In genomic region chr3:79455761-79456160, GRCm38 (mm10) we compare ENCODE assay signal across 20 mouse cellular contexts.
DNase-seq lines count a peak whose midpoint lies in the region; ATAC-seq lines count a peak whose summit lies in the region.
"Had no signal": no experiment of that assay in that cellular context is flagged by ENCODE, and none has a peak within 500 bp of the region (broad histone marks: within the 10 kb centered on the region; RNA-seq: fewer than 3 reads in every experiment).

No protein-coding gene starts in this region.

- no peaks in the 10 kb centered on the region for H3K27me3 ChIP-seq in forebrain, embryonic 10.5 days (ENCODE audit: poor library complexity, severe bottlenecking)
- no peaks in the 10 kb centered on the region for H3K27me3 ChIP-seq in forebrain, embryonic 13.5 days
- H3K27me3 ChIP-seq: embryonic facial prominence, embryonic 12.5 days; forebrain, embryonic 12.5 days; heart, embryonic 13.5 days; hindbrain, embryonic 12.5 days had no signal

- no peak for ATAC-seq in forebrain, embryonic 13.5 days
- ATAC-seq: forebrain, postnatal 0 days; hindbrain, embryonic 16.5 days had no signal

- 0 out of 2 replicates have a peak overlapping the region, but pooled peaks have one; percentile 11 for H3K27ac ChIP-seq in forebrain, embryonic 10.5 days
- no peak overlapping the region for H3K27ac ChIP-seq in forebrain, embryonic 13.5 days
- H3K27ac ChIP-seq: embryonic facial prominence, embryonic 12.5 days; forebrain, embryonic 12.5 days; heart, embryonic 13.5 days; hindbrain, embryonic 12.5 days had no signal

- DNase-seq in forebrain, embryonic 10.5 days (ENCODE audit: extremely low spot score, low spot score): no peak
- peak; percentile 22 for DNase-seq in testis, postnatal 10 days (ENCODE audit: low spot score)
- DNase-seq in testis, postnatal 14 days (ENCODE audit: low spot score): no peak
- peak; percentile 57 for DNase-seq in hindlimb bud, embryonic 11.5 days (ENCODE audit: extremely low spot score, low read depth, low spot score)
- no peak for DNase-seq in urinary bladder, adult 2 months (ENCODE audit: low spot score)
- DNase-seq in B cell, adult 2 months: no peak
- DNase-seq: adrenal gland, postnatal 10 days; cerebellum, adult 11 months; cerebellum, adult 8-10 months; cerebellum, postnatal 14 days; forebrain, postnatal 0 days; gastrocnemius, postnatal 36 days; heart, adult 11 months; heart, postnatal 36 days had no signal

- H3K4me2 ChIP-seq in forebrain, embryonic 13.5 days: no peak overlapping the region
- H3K4me2 ChIP-seq: embryonic facial prominence, embryonic 12.5 days; forebrain, embryonic 12.5 days; heart, embryonic 13.5 days; hindbrain, embryonic 12.5 days had no signal

- peaks cover 24% of the 10 kb centered on the region for H3K4me1 ChIP-seq in forebrain, embryonic 10.5 days
- peaks cover 13% of the 10 kb centered on the region for H3K4me1 ChIP-seq in forebrain, embryonic 13.5 days
- H3K4me1 ChIP-seq: embryonic facial prominence, embryonic 12.5 days had no signal

- H3K9me3 ChIP-seq in forebrain, embryonic 10.5 days: no peaks in the 10 kb centered on the region
- no peaks in the 10 kb centered on the region for H3K9me3 ChIP-seq in forebrain, embryonic 13.5 days (replicated peaks)
- H3K9me3 ChIP-seq: embryonic facial prominence, embryonic 12.5 days; forebrain, embryonic 12.5 days; heart, embryonic 13.5 days; hindbrain, embryonic 12.5 days had no signal

- H3K36me3 ChIP-seq in forebrain, embryonic 10.5 days (replicated peaks): peaks cover 48% of the 10 kb centered on the region
- H3K36me3 ChIP-seq in forebrain, embryonic 13.5 days (ENCODE audit: poor library complexity, severe bottlenecking): peaks cover 24% of the 10 kb centered on the region

- no peak overlapping the region for H3K4me3 ChIP-seq in forebrain, embryonic 10.5 days
- no peak overlapping the region for H3K4me3 ChIP-seq in forebrain, embryonic 13.5 days
- H3K4me3 ChIP-seq: embryonic facial prominence, embryonic 12.5 days; forebrain, embryonic 12.5 days; heart, embryonic 13.5 days; hindbrain, embryonic 12.5 days had no signal

- no peak overlapping the region for H3K9ac ChIP-seq in forebrain, embryonic 13.5 days
- H3K9ac ChIP-seq: embryonic facial prominence, embryonic 12.5 days; forebrain, embryonic 12.5 days; forebrain, postnatal 0 days; heart, embryonic 13.5 days; hindbrain, embryonic 12.5 days had no signal

- 86% methylated on average over 11 of the region's 11 CpGs for WGBS in forebrain, embryonic 10.5 days
- 83% methylated on average over 11 of the region's 11 CpGs for WGBS in forebrain, embryonic 13.5 days

Comparison
In these comparisons a context has a peak if more than half of its experiments do, and no peak if none do; other contexts are left out.
1. DNase-seq: peak in testis, postnatal 10 days (single experiment) and hindlimb bud, embryonic 11.5 days (single experiment); none in forebrain, embryonic 10.5 days (single experiment), testis, postnatal 14 days (single experiment), urinary bladder, adult 2 months (single experiment) and B cell, adult 2 months (0 of 2).